Mouse (Mus musculus): ENCODE data around the gene Josd2.

The Josd2 gene

DNA sequence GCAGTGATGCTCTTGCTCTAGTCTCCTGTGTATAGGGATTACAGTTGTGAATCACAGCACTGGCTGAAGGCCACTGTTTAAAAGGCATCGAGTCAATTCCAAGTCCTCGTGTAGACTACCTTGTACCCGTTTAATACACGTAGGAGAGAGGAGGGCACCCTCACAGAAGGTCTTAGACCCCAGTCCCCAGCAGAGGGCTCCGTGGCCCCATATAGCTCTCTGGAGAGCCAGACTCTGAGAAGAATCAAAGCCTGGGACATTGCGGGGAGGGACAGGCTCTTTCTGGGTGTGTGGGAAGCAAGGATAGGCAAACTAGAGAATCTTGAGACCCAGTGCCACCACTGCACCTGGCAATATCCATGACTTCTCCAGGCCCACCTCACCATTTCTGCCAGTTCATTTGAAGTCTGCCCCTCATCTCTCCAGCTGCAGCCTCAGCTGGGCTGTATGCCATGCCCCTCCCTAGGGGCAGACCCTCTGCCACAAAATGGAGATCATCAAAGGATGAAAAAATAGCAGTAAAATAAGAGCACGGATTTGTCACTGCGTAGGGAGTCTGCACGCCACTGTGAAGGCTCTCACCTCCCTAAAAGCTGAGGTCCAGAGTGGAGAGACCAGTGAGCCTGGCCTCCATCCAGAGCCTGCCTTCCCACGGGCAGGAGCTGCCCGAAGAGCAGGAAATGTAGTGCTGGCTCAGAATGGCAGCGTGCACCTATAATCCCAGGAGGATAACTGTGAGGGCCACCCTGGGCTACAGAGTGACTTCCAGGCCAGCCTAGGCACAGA is 21.5 kb upstream of the Josd2 start:
- no peak for DNase-seq

DNA sequence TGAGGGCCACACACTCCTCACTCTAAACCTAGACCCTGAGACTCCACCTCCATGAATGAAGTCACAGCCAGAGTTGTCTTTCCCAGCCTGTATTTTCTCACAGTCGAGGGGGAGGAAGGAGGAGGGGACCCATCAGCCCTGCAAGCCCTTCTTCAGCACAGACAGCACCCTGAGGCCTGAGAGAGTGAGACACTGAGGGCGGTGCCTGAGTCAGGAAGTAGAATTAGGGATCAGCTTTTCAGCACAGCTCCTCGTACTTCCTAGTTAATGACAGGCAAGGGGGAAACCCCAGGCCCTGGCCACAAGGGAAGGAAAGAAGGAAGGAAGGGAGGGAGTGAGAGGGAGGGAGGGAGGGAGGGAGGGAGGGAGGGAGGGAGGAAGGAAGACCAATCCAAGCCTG is 14.5 kb upstream of the Josd2 start:
- DNase-seq, result no peak

GRCm38 (mm10) chr7:44456302-44456701 is 11.5 kb upstream of the Josd2 start:
- no peak for DNase-seq

- DNase-seq, result no peak
Measured at GRCm38 (mm10) chr7:44460067-44460466, 7.7 kb upstream of the Josd2 start.

DNA sequence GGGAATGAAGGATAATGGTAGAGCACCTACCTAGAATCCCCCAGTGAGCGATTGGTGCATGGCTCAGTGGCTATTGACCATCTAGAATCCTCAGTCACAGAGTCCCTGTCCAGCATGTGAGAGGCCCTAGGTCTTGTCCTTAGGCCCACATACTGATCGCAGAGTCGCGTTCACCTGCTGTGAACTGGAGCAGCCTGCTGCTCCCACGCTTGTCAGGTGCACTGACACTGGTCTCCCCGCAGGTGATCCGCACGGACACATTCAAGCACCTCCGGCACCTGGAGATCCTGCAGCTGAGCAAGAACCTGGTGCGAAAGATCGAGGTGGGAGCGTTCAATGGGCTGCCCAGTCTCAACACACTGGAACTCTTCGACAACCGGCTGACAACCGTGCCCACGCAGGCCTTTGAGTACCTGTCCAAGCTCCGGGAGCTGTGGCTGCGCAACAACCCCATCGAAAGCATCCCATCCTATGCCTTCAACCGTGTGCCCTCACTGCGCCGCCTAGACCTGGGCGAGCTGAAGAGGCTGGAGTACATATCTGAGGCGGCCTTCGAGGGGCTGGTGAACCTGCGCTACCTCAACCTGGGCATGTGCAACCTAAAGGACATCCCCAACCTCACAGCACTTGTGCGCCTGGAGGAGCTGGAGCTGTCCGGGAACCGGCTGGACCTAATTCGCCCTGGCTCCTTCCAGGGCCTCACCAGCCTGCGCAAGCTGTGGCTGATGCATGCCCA is 6.8 kb upstream of the Josd2 start:
- no peak for DNase-seq

- no peak for DNase-seq
Measured at GRCm38 (mm10) chr7:44461503-44462217, 6.1 kb upstream of the Josd2 start.

DNA sequence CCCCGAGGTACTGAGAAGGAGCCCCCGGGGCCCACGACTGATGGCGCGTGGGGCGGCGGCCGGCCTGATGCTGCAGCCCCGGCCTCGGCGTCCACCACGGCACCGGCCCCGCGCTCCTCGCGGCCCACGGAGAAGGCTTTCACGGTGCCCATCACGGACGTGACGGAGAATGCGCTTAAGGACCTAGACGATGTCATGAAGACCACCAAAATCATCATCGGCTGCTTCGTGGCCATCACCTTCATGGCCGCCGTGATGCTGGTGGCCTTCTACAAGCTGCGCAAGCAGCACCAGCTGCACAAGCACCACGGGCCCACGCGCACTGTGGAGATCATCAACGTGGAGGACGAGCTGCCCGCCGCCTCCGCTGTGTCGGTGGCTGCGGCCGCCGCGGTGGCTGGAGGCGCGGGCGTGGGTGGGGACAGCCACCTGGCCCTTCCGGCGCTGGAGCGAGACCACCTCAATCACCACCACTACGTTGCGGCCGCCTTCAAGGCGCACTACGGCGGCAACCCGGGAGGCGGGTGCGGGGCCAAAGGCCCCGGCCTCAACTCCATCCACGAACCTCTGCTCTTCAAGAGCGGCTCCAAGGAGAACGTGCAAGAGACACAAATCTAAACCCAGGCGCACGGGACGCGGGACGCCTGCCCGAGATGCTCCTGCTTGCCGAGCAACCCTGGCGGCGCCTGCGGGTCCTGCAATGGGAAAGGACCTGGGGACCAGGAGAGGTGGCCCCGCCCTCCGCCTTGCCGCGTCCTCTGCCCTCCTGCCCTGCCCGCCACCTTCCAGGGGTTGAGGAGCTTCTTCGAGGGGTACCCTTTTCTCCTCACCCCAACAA is 5.3 kb upstream of the Josd2 start:
- peak; percentile 59 to 76 for DNase-seq

DNA sequence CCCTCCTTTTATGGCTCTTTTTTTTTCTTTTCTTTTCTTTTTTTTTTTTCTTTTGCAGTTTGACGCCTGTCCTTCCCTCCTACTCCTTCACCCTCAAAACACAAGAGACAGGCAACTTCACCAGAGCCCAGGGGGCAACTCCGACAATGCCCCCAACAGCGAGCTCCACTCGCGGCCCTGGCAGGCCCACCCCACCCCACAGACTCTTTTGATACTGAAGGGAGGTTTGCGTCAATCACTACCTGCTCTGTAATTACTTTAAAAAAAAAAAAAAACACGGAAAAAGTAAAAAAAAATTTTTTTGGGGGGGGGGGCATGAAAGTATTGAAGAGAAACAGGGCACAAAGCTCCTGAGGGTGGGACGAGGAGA is 4.7 kb upstream of the Josd2 start:
- no peak for DNase-seq

GRCm38 (mm10) chr7:44463556-44464225 is 4.1 kb upstream of the Josd2 start:
- DNase-seq, result no peak

DNA sequence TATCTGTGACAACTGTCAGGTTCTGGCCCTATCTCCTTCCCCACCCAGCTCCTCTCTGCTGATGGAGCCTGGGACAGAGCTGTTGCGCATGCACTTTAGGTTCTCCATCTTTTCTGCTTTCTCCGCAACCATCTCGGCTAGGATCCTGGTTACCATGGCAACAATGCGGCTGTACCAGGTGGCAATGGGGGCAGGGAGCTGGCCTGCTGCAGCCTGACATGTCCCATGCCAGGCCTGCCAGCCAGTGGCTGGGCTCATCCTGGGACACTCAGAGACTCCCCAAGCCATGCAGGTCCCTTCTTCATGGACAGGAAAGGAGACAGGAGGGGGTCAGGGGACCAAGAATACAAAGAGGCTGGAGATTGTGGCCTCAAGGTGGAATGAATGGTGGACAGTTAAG is 3.3 kb upstream of the Josd2 start:
- DNase-seq, result no peak

GRCm38 (mm10) chr7:44465111-44465510 is 2.7 kb upstream of the Josd2 start, which contains the start of gene Aspdh:
Aspdh (plus strand) TSS chr7:44465391.
- peak; percentile 69 to 87 for DNase-seq

DNA sequence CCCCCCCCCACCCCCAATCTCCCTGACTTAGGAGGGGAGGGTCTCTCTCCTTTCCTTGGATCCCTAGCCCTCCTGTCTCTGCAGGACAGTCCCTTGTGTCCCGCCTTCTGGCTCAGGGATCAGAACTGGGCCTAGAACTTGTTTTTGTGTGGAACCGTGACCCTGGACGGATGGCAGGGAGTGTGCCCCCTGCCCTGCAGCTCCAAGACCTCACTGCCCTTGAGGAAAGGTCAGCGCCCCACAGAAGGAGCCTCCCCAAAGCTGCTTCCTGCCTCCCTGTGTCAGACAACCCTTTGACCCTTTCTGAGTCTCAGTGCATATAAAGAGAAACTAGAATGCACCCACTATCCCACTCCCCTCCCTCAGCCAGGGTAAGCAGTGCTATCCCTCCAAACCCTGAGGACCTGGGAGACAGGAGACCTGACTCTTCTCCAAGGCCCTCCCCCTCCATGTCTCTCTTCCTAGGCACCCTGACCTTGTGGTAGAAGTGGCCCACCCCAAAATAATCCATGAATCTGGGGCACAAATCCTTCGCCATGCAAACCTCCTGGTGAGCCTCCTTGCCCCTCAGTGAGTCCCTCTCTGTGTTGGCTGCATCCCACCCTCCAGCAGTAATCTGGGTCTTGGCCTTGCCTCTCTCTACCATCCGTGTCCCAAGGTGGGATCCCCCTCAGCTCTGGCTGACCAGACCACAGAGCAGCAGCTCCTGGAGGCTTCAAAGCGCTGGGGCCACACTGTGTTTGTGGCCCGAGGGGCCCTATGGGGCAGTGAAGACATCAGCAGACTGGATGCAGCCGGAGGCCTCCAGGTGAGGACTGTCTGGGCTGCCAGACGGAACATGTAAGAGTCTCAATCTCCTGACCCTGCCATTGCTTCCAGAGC is 1.5 kb upstream of the Josd2 start:
- peak in 1 of 2 experiments; percentile 50 for DNase-seq

DNA sequence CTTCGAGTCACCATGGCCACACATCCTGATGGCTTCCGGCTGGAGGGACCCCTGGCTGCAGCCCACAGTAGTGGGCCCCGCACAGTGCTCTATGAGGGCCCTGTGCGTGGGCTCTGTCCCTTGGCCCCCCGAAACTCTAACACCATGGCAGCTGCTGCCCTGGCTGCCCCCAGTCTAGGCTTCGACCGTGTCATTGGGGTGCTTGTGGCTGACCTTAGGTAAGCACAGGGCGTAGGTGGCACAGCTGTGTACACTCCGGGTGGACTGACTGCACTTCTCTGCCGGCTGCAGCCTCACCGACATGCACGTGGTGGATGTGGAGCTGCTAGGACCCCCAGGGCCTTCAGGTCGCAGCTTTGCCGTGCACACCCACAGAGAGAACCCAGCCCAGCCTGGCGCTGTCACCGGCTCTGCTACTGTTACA is 880 bp upstream of the Josd2 start:
- peak in 1 of 2 experiments; percentile 42 for DNase-seq

- no peak for DNase-seq
Measured at GRCm38 (mm10) chr7:44468644-44469285, 985 bp downstream of the Josd2 start.

- DNase-seq, result no peak
Measured at GRCm38 (mm10) chr7:44469677-44470675, 2.2 kb downstream of the Josd2 start.

GRCm38 (mm10) chr7:44470696-44471612 is 3.2 kb downstream of the Josd2 start:
- no peak for DNase-seq

DNA sequence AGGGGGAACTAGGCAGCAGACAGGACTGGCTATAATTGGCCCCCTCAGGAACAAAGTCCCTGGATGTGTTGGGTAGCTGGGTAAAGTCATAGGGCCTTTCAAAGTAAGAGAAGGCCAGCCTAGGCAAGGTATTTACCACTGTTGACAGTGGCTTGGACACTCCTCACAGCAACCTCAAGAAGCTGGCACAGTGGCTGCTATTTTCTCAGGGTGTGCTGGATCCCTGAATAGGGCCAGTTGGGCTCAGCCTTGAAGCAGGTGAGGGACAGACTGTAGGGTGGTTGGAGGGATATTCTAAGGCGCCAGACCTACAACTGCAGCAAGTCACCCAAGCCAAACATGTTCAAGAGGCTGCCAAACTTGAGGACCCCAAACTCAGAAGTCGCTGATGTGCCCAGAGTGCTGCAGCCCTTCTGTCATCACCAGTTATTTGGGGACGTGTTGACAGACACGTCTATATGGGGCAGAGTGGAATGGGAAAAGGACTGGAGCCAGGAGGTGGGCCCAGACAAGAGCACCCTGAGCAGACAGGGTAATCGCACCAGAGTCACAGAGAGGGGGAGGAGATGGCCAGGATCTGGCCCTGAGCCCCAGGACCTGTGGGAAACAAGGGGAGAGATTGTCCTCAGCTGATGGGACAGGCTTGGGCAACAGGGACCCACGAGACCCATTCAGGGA is 4.2 kb downstream of the Josd2 start:
- DNase-seq, result no peak

DNA sequence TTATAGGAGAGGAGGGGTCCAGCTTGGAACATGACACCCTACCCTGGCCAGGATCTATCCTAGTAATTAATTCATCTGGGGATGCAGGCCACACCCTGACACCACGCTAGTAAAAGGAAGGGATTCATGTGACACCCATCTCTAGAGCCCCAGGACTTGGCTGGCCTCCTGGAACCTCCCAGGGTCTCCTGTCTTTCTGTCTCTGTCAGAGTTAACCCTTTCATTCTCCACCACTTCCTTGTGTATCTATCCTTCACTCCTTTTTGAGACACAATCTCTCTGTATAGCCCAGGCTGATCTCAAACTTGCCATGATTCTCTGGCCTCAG is 4.7 kb downstream of the Josd2 start:
- DNase-seq, result no peak

Measured in kidney, postnatal 25 days (tissue).